Mouse (Mus musculus) erythroblast, embryonic 14.5 days (primary cell): ENCODE results near the gene Cyb5r3. TPM values are rescaled to one million over a fixed set of nuclear protein-coding genes. Genes with fewer than 3 reads are reported as not detected.

Source experiments
- H3K27me3 ChIP-seq: 2 replicates; pipeline ENCODE4 v1.6.1; 2012; ENCODE audit warnings: inconsistent platforms; ENCODE audit not compliant: control insufficient read depth
- H3K36me3 ChIP-seq: 2 replicates; pipeline ENCODE4 v1.6.1; 2012; ENCODE audit warnings: mild to moderate bottlenecking, inconsistent platforms; ENCODE audit not compliant: control insufficient read depth
- H3K4me1 ChIP-seq: 2 replicates; pipeline ENCODE4 v1.6.1; 2012; ENCODE audit warnings: inconsistent platforms; ENCODE audit not compliant: control insufficient read depth
- H3K4me3 ChIP-seq: replicated peaks from 2 replicates; pipeline ENCODE3; 2012; ENCODE audit warnings: moderate library complexity, mild to moderate bottlenecking, inconsistent platforms
- H3K9me3 ChIP-seq: 2 replicates; pipeline ENCODE4 v1.6.1; 2012; ENCODE audit warnings: low read length, inconsistent platforms, mixed read lengths; ENCODE audit not compliant: control insufficient read depth
- GATA1 ChIP-seq: IDR thresholded peaks from 2 replicates; pipeline ENCODE4 v1.6.1; 2012; ENCODE audit warnings: low read length, inconsistent platforms, mixed read lengths
- TAL1 ChIP-seq: IDR thresholded peaks from 3 replicates; pipeline ENCODE4 v1.6.1; 2012; ENCODE audit warnings: low read length, inconsistent platforms, mixed read lengths
- polyA plus RNA-seq: library from polyadenylated mRNA; stranded (reverse); fragments of >175 nt; gene quantifications from 2 replicates; pipeline ENCODE4 v1.2.3, GENCODE M21; 2012

Cyb5r3 gene
- polyA plus RNA-seq: 42.0 and 57.2 TPM in 2 replicates

DNA sequence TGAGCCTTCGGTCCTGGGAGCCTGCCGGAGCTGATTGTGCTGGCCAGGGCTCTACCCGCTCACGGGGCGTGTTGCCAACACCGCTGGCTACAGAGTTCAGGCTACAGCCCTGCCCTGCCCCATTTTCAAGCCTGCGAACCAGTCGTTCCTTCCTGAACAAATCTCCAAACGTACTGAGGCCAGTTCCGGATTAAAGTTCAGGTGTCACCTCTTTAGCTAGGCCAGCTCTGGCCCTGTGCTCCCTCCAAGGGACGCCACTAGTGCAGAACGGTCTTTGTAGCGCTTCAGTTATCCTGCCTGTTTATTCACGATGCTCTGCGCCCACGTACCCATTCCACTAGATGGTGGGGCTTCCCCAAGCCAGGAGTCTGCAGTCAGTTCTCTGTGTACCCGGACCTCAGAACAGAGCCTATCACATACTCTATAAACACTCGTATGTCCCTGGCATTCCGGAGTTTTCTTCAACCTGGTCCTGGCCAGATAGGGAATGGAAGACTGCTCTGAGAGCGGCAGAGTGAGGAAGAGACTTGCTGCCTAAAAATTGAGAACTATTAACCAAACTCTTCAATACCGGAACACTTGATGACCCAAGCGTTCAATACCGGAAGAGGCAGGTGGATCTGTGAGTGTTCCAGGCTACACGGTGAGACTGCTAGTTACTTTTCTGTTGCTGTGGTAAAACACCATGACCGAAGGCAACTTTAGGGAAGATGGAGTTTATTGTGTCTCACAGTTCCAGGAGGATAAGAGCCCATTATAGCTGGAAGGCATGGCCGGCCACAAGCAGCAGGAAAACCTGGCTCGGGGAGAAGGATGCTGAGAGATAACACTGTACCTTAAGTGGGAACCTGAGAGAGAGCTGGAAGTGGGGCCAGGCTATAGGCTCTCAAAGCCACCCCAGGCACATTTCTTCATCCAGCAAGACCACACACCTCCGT is at the start of gene Cyb5r3:
Gene Cyb5r3, minus strand, starts transcription at position 101 of the 938 bp plus-strand sequence.
- Histone ChIP-seq H3K4me3 (peak within 1 kb of the TSS; percentile 83), H3K9me3 (no peaks in the 10 kb centered on the region), H3K36me3 (peaks cover 71% of the 10 kb centered on the region), H3K4me1 (peaks cover 72% of the 10 kb centered on the region), H3K27me3 (no peaks in the 10 kb centered on the region)
- TF ChIP-seq GATA1: no peak
- no peak for TF ChIP-seq TAL1

DNA sequence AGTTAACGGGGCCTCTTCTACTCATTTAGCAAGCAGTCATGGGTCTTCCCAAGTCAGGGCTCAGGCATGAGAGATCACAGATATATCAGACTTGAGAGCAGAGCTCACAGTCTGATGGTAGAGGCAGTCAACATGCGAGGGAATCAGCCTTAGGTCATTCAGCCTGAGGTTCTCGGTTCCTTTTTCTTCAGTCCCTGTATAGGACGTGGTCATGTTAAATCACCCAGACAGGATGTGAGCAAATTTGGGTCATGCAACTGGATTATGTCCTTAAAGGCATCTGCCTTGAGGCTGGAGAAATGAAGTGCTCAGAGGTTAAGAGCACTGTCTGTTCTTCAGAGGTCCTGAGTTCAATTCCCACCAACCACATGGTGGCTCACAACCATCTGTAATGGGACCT is 49.3 kb upstream of the Cyb5r3 start:
- no peaks in the 10 kb centered on the region for H3K27me3 ChIP-seq
- TF ChIP-seq TAL1 (no peak), GATA1 (no peak)
- H3K36me3 ChIP-seq: no peaks in the 10 kb centered on the region
- no peaks in the 10 kb centered on the region for H3K4me1 ChIP-seq
- no peak overlapping the region for H3K4me3 ChIP-seq
- no peaks in the 10 kb centered on the region for H3K9me3 ChIP-seq

DNA sequence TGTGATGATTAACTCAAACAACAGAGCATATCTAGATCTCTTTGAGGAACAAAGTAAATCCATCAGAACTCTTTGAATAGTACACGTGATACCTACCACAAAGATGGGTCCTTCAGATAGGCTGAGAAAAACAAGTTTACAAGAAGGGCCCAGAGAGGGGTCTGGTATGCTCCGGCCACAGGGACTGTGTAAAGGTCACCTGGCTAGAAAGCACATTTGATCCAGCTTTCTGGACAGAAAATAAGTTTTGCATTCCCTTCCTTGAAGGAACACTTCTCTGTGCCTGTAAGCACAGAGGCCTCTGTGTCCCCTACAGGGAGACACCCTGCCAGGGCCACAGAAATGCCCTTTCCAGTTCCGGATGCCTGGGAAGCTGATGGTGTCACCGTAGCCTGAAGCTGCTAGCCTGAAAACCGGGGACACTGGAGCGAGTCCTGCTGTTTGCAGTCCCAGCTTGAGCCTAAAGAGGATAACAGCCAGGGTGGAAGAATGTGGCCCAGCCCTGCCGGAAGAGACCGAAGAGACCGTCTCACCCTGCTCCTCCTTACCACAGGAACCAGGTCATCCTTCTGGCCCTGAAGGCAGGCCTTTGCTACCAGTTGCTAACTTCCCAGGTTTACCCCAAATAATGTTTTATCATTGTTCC is 48.1 kb upstream of the Cyb5r3 start:
- Histone ChIP-seq H3K36me3 (no peaks in the 10 kb centered on the region), H3K4me1 (no peaks in the 10 kb centered on the region), H3K27me3 (no peaks in the 10 kb centered on the region), H3K9me3 (no peaks in the 10 kb centered on the region), H3K4me3 (no peak overlapping the region)
- TF ChIP-seq TAL1 (no peak), GATA1 (no peak)

DNA sequence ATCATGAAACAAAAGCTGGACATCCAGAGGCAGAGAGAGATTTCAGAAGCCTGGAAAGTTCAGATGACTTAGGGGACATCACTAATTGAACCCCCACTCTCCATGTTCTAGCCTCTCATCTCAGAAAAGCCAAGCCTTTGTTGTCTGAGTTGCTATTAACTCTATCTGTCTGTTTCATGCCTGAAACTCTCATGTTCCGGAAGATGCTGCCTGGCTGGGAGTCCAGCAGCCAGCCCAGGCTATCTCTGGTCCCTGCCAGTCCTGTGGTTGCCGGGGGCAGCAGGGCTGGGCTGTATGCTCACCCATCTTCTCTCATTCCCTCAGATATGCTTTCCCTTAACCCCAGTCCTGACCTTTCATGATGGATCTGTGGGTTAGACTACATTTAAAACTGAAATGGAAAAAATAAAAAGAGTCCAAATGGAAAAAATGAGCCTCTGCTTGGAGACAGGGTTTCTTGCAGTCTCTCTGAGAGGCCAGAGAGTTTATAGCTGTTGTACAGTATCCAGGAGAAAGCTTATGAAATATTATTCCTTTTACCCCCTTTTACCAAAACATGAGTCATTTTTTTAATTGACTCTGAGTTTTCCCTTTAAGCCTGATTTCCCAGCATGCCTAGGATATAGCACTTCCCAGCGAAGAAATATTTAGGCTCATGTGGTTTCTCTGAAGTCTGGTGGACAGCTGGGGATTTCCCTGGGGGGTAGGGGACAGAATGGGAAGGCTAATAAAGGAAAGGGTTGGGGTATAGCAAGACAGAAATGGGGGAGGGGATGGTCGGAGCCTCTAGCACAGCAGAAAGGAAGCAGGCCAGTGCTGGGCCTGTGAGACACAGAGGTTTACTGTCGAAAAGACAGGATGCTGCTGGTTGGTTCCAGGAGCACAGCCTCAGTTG is 43.2 kb upstream of the Cyb5r3 start:
- Histone ChIP-seq H3K36me3 (no peaks in the 10 kb centered on the region), H3K4me1 (no peaks in the 10 kb centered on the region), H3K27me3 (peaks cover 2% of the 10 kb centered on the region), H3K9me3 (no peaks in the 10 kb centered on the region), H3K4me3 (no peak overlapping the region)
- TF ChIP-seq TAL1 (no peak), GATA1 (no peak)

DNA sequence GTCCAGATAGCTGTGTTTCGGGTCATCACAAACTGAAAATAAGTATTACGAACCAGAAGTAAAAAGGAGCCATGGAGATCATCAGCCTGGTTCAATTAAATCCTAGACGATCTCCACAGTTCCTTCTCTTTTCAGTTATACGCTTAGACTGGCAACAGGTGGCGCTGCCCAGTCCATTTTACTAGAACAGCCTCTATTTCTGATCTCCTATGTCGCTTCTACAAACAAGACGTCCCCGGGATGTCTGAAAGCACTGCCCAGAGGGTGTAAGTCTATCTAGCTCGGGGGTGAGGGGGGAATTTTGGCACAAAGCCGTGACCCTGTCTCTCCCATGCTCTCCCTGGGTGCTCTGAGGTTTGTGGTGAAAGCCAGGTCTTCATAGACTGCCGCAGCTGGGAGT is 37.8 kb upstream of the Cyb5r3 start:
- no peaks in the 10 kb centered on the region for H3K36me3 ChIP-seq
- H3K4me1 ChIP-seq: no peaks in the 10 kb centered on the region
- no peak overlapping the region for H3K4me3 ChIP-seq
- TF ChIP-seq TAL1 (no peak), GATA1 (no peak)
- H3K9me3 ChIP-seq: no peaks in the 10 kb centered on the region
- H3K27me3 ChIP-seq: peaks cover 28% of the 10 kb centered on the region

DNA sequence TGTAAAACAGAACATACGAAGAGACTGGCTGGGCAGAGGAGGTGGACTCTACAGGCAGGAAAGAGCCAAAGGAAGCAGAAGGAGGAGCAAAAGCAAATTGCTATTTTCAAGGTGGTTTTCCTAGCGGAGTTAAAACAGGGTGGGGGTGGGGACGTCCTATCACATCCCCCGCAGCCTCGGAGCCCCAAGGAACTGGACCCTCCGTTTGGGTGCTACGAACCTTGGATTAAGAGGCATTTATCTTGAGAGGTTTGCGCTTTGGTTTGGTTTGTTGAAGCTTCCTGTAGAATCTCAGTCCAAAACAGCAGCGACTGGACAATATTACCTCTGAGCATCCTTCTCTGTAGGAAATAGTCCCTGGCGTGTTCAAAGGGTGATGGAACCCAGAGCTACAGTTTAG is 37.3 kb upstream of the Cyb5r3 start:
- H3K27me3 ChIP-seq: peaks cover 28% of the 10 kb centered on the region
- peaks cover 1% of the 10 kb centered on the region for H3K4me1 ChIP-seq
- H3K36me3 ChIP-seq: no peaks in the 10 kb centered on the region
- no peak for TF ChIP-seq TAL1
- H3K4me3 ChIP-seq: no peak overlapping the region
- H3K9me3 ChIP-seq: no peaks in the 10 kb centered on the region

DNA sequence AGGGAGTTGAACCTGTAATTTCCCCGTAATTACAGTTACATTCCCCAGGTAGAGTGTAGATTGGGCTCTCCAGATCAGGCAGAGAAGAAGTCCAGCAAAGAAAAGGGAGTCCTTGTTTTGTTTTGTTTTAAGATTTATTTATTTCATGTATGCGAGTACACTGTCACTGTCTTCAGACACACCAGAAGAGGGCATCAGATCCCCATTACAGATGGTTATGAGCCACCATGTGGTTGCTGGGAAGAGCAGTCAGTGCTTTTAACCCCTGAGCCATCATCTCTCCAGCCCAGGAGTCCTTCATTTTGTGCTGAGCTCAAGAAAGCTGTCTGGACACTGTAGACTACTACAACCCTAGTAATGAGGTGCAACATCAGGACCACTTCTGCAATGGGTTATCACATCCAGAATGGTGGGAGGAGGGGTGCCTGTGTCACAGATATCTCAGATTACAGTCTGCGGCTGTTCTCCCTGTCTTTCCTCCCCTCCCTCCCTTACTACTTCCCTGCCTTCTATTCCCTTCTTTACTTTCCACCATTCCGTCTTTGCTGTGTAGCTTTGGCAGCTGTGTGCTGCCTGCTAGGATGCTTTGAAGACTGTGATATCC is 36.8 kb upstream of the Cyb5r3 start:
- Histone ChIP-seq H3K9me3 (no peaks in the 10 kb centered on the region), H3K27me3 (peaks cover 28% of the 10 kb centered on the region), H3K4me1 (peaks cover 4% of the 10 kb centered on the region), H3K4me3 (no peak overlapping the region), H3K36me3 (no peaks in the 10 kb centered on the region)
- TF ChIP-seq TAL1 (no peak), GATA1 (no peak)

DNA sequence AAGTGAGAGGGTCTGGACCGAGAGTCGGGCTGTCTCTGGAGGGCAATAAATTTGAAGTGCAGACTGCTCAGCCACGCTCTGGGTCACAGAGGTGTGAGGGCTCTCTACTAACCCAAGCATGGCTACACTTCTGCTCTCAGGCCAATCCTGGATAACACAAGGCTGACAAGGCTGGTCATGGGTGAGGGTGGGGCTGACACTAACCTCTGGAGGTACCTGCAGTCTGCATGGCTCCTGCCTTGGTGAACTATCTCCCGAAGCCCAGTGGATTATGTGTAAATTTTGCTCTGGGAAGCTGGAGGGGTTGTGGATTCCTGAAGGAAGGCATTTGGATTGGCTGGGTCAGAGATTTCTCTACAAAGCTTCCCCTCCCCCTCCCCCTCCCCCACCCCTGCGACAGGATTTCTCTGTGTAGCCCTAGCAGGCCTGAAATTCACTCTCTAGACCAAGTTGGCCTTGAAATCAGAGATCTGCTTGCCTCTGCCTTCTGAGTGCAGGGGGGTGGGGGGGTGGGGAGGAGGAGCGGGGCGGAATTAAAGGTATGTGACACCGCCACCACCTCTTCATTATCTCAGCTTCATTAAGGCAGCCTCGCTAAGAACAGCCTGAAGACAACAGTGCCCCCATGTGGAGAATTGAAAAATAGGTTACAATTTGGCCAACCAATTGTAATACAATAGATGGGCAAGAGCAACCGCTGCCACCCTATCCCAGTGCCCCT is 32.5 kb upstream of the Cyb5r3 start:
- peaks cover 4% of the 10 kb centered on the region for H3K4me1 ChIP-seq
- H3K4me3 ChIP-seq: no peak overlapping the region
- H3K36me3 ChIP-seq: no peaks in the 10 kb centered on the region
- TF ChIP-seq TAL1 (no peak), GATA1 (no peak)
- H3K9me3 ChIP-seq: no peaks in the 10 kb centered on the region
- H3K27me3 ChIP-seq: peaks cover 19% of the 10 kb centered on the region
